Mouse (Mus musculus) thymus, adult 2 months (tissue): ENCODE results near the gene Tent5d.

Experiments
- CTCF ChIP-seq: fragments of 200-500 bp; IDR thresholded peaks from 2 replicates; pipeline ENCODE4 v1.5.1; 2012; ENCODE audit warnings: mild to moderate bottlenecking, control low read depth, low read length, moderate library complexity, borderline replicate concordance; ENCODE audit not compliant: control insufficient read depth, poor library complexity, insufficient read depth; ENCODE audit errors: extremely low read depth
- POLR2A ChIP-seq: fragments of 200-500 bp; IDR thresholded peaks from 2 replicates; pipeline ENCODE4 v1.6.1; 2012; ENCODE audit warnings: mild to moderate bottlenecking, low read length, control low read depth, moderate library complexity; ENCODE audit not compliant: control insufficient read depth, poor library complexity, insufficient read depth; ENCODE audit errors: extremely low read depth

GRCm38 (mm10) chrX:107815502-107816217 is 23.3 kb downstream of the Tent5d start:
- TF ChIP-seq POLR2A (no peak), CTCF (no peak)
